Mouse (Mus musculus): ENCODE measurements around the gene Irf3. TPM values are rescaled to one million over a fixed set of nuclear protein-coding genes. Genes with fewer than 3 reads are reported as not detected.
"Not testable (repeated sequence)": the region's sequence is repeated elsewhere in the genome, so short reads cannot be mapped to it uniquely, and the experiment has no call there.

The Irf3 gene
- total RNA-seq, 2 experiments from 2014 or later: 38.1 to 42.5 TPM

DNA sequence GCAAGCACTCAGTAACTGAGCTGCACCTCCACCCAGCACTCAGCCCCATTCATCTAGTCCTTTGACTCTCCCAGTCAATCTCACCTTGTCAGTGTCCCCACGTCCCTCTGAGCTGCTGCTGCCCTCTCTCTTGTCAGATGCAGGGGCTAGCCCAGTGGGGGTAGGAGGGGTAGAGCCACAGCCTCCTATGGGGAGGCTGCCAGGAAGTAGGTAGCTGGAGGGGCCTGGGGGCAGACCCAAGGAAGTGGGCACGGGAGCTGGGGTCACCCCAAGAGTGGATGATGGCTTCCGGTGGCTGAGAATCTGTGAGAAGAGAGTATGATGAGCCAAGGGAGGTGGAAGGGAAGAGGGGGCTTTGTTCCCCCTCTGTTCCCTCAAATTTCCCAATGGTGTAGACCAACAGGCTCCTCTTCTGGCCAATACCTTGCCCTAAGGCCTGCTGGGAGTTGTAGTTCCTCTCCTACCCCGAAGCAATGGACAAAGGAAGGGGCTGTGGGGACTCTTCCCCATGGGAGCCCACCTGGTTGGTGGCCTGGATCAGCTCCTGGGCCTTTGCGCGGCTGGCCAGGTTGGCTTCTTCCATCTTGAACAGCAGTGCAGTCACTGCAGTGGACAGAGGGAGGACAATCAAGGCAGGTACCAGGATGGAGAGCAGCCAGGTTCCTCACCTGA, 8.0 kb downstream of the Irf3 start:
- DNase-seq (ENCODE audit: low spot score in 2 of 2): no peak

DNA sequence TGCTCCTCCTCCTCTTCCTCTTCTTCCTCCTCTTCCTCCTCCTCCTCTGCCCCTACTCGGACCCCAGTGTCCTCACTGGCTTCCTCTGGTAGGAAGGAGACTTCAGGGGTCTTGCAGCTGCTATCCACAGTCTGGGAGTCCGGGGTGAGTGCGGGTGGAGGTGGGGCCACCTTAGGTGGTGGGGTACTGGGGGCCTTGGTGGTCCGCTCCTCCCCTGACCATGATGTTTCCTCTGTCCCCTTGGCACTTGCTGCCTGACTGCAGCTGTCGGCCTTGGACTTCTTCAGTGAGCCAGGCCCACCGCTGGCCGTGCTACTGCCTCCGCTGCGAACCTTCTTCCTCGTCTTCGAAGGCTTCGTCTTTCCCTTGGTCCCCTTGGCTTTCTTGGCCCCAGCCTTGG, 9.1 kb downstream of the Irf3 start:
- no peak for DNase-seq (ENCODE audit: low spot score in 2 of 2)

DNA sequence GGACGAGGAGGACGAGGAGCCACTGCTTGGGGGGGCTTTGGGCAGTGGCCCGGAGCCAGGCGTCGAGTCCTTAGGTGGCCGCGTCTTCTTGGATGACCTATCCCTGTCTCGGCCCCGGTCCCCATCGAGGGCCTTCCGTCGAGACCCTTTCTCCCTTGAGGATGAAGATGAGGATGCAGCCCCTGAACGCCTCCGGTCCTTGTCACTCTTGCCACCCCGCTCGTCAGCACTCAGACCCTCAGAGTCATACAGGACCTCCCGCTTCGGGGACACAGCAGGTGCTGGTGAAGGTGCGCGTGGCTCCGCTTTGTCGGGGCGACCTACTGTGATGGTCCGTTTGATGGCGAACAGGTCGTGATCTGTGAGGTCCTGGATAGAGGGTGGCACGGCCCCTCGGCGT, 9.7 kb downstream of the Irf3 start:
- no peak for DNase-seq (ENCODE audit: low spot score in 2 of 2)

GRCm38 (mm10) chr7:45007846-45008245, 10.4 kb downstream of the Irf3 start:
- DNase-seq (ENCODE audit: low spot score in 2 of 2): no peak

DNA sequence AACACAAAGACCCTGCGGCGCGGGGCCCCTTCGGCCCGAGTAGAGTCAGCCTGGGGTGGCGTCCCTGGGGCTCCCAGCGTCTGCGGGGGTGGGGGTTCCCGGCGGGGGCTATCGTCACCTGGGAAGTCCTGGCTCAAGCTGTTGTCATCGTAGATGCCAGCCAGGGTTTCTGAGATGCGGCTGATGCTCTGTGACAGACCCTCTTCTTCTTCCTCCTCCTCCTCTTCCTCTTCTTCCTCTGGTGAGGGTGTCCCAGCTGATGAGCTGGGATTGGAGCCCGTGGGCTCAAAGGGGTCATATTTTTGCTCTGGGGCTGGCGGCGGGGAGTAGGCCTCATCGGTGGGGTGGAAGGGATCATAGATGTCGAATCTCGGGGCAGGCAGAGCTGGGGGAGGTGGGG, 11.0 kb downstream of the Irf3 start:
- DNase-seq (ENCODE audit: low spot score in 2 of 2): no peak

DNA sequence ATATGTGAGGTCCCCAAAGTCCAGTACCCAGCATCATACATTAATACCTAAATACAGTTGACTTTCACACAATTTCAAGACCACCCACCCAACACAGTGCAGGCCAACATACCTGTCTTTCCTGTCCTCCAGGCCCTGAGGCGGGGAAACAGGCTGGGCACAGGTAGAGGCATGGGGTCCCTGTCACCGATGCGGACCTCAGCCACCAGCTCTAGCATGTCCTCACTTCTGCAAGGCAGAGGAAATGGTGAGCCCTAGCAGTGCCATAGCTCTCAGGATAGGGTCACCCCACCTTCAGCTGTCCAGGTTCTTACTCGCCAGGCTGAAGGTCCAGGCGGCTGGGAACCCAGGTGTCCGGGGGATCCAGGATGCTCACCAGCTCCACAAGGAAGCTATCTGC, 14.6 kb downstream of the Irf3 start:
- DNase-seq (ENCODE audit: low spot score in 2 of 2): no peak

GRCm38 (mm10) chr7:45012824-45013223, 15.4 kb downstream of the Irf3 start:
- DNase-seq (ENCODE audit: low spot score in 2 of 2): no peak

GRCm38 (mm10) chr7:45013366-45014095, 16.1 kb downstream of the Irf3 start:
- DNase-seq (ENCODE audit: low spot score in 2 of 2): no peak

- no peak for DNase-seq (ENCODE audit: low spot score in 2 of 2)
Observed at GRCm38 (mm10) chr7:45014096-45014451, 16.6 kb downstream of the Irf3 start.

DNA sequence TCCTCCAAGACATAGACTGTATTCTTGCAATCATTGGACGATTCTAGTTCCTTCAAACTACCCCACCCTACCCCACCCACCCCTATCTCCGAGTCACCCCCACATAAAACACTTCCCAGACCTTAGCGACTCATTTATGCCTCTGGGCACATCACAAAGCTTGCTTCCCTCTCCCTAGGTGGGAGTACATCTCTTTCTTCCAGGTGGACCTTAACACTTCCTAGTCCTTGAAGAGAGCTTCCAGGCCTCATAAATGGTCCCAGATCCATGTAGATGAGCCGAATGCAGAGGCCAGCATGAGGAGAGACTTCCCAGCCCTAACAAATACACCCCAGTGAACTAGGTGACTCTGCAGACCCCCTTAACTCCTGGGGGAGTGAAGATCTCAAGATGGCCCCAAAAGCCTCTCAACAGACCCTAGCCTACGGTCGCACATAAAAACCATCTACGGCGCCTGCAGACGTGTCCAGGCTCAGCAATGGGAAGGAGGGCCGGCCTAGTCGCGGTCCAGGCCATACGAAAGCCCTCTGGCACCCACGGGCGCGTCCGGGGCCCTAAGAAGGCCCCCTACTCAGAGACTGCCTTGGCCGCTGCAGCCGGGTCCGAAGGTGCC, 18.0 kb downstream of the Irf3 start:
- no peak for DNase-seq (ENCODE audit: low spot score in 2 of 2)

GRCm38 (mm10) chr7:45015957-45016612, 18.6 kb downstream of the Irf3 start, which contains the start of gene Scaf1:
Gene Scaf1, minus strand, starts transcription at chr7:45016363.
- DNase-seq (ENCODE audit: low spot score in 2 of 2): peak; percentile 98 to 99

- no peak for DNase-seq (ENCODE audit: low spot score in 2 of 2)
Observed at GRCm38 (mm10) chr7:45016761-45017160, 19.3 kb downstream of the Irf3 start.

- DNase-seq (ENCODE audit: low spot score in 2 of 2): peak; percentile 69 to 76
Observed at GRCm38 (mm10) chr7:45017242-45018061, 20.0 kb downstream of the Irf3 start, which contains the start of gene Rras. Gene Rras, plus strand, starts transcription at chr7:45017961.

- no peak for DNase-seq (ENCODE audit: low spot score in 2 of 2)
Observed at GRCm38 (mm10) chr7:45019031-45019571, 21.7 kb downstream of the Irf3 start.

GRCm38 (mm10) chr7:45020225-45020624, 22.8 kb downstream of the Irf3 start:
- DNase-seq (ENCODE audit: low spot score in 2 of 2): no peak

- DNase-seq (ENCODE audit: low spot score in 2 of 2): not testable (repeated sequence)
Observed at GRCm38 (mm10) chr7:45023711-45024110, 26.3 kb downstream of the Irf3 start.

DNA sequence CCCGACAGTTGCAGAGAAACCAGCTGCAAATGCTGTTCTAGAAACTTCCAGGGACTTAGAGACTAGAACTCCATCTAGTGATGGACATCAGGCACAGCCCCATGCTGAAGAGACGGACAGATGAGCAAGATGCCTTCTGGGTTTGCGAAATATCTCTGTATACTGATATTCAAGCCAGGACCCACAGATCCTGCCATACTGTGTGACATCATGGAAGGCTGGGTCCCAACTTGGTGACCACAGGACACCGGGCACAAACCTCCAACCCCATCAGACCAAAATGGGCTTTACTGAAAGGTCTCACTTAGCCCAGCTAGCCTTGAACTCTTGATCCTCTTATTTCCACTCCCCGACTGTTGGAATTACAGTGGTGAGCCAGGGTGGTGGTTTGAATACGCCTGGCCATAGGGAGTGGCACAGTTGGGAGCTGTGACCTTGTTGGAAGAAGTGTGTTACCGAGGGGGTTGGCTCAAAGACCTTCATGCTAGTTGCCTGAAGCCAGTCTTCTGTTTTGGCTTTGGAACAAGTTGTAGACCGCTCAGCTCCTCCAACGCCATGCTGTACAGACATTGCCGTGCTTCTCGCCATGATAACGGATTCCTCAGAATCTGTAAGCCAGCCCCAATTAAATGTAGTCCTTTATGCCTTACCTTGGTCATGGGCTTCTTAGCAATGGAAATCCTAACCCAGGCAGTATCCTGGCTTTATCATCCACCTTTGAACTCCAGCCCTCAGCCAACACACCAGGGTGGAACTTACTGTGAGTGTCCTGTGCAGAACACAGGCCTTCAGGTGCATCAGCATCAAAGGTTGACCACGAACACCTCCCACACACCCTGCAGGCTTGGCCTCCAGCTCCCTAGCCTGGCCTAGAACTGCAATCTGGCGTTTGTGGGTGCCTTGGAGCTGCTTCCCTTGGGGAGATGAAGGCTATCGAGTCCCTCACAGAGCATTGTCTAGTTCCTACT, 27.1 kb downstream of the Irf3 start:
- no peak for DNase-seq (ENCODE audit: low spot score in 2 of 2)

GRCm38 (mm10) chr7:45025601-45026220, 28.3 kb downstream of the Irf3 start:
- DNase-seq (ENCODE audit: low spot score in 2 of 2): peak in 1 of 2 experiments; percentile 40

GRCm38 (mm10) chr7:45026256-45026655, 28.8 kb downstream of the Irf3 start:
- no peak for DNase-seq (ENCODE audit: low spot score in 2 of 2)

Data from layer of hippocampus, postnatal 10 days (tissue).